Mouse (Mus musculus) hindbrain, postnatal 0 days (tissue): Measurements from ENCODE around the gene Ltbp2. TPM values are rescaled to one million over a fixed set of nuclear protein-coding genes. Genes with fewer than 3 reads are reported as not detected.

Experiments used
- ATAC-seq: fragments of 200-750 bp; cut with Nextera tagmentation; 2 replicates; pipeline ENCODE4 v1.8.0; 2017; ENCODE audit warnings: mild to moderate bottlenecking, moderate TSS enrichment, moderate library complexity
- DNase-seq: peaks from one replicate; pipeline ENCODE4 v3.0.0-alpha.2; 2015; ENCODE audit warnings: low spot score
- H3K27ac ChIP-seq: fragments of 300-500 bp; sonication (generic); 2 replicates; pipeline ENCODE4 v1.5.1; 2014; ENCODE audit warnings: mild to moderate bottlenecking
- H3K27me3 ChIP-seq: fragments of 300-500 bp; sonication (generic); 2 replicates; pipeline ENCODE4 v1.6.1; 2014; ENCODE audit warnings: low read length, mixed read lengths; ENCODE audit not compliant: insufficient read depth
- H3K36me3 ChIP-seq: fragments of 300-500 bp; sonication (generic); 2 replicates; pipeline ENCODE4 v1.6.1; 2014; ENCODE audit warnings: low read length, mixed read lengths; ENCODE audit not compliant: insufficient read depth
- H3K4me1 ChIP-seq: fragments of 300-500 bp; sonication (generic); 2 replicates; pipeline ENCODE4 v1.6.1; 2014; ENCODE audit warnings: antibody characterized with exemption, low read length, mixed read lengths; ENCODE audit not compliant: insufficient read depth
- H3K4me2 ChIP-seq: fragments of 300-500 bp; sonication (generic); 2 replicates; pipeline ENCODE4 v1.6.1; 2014; ENCODE audit warnings: low read depth, mild to moderate bottlenecking, low read length, moderate library complexity, mixed read lengths
- H3K4me3 ChIP-seq: fragments of 300-500 bp; sonication (generic); 2 replicates; pipeline ENCODE4 v1.5.1; 2014; ENCODE audit warnings: low read length
- H3K9ac ChIP-seq: fragments of 300-500 bp; sonication (generic); replicated peaks from 2 replicates; pipeline ENCODE4 v1.6.1; 2014; ENCODE audit warnings: mild to moderate bottlenecking, low read length, moderate library complexity, mixed read lengths
- H3K9me3 ChIP-seq: fragments of 300-500 bp; sonication (generic); 2 replicates; pipeline ENCODE4 v1.6.1; 2016; ENCODE audit warnings: low read length, mixed read lengths
- CTCF ChIP-seq: IDR thresholded peaks from 2 replicates; pipeline ENCODE4 v1.5.1; 2016; ENCODE audit warnings: antibody characterized with exemption, control low read depth, low read depth
- WGBS: fragments of 180-500 bp; shearing (Covaris S2); extraction: QIAGEN DNeasy Blood & Tissue Kit; methylation state at CpG from one replicate; pipeline ENCODE4 v1.1.7; 2014; 5-methylcytosine and 5-hydroxymethylcytosine counted together
- polyA plus RNA-seq: library from polyadenylated mRNA; unstranded; fragments of >200 nt; fragmentation: Nextera tagmentation; extraction: Ambion mirVana; gene quantifications from 2 replicates; pipeline ENCODE4 v1.2.1, GENCODE M21; 2015
- total RNA-seq: library from RNA; depleted of rRNA; stranded (reverse); fragments of >200 nt; gene quantifications from 2 replicates; pipeline ENCODE4 v1.2.3, GENCODE M21; 2014

Gene Ltbp2
- total and polyA plus RNA-seq, 2 experiments from 2014 or later: 0.21 to 2.9 TPM

GRCm38 (mm10) chr12:84911640-84912039 lies 35.3 kb upstream of the Ltbp2 start:
- no peaks in the 10 kb centered on the region for H3K9me3 ChIP-seq
- 70% methylated on average over 2 of the region's 2 CpGs for WGBS
- H3K36me3 ChIP-seq: peaks cover 4% of the 10 kb centered on the region; the same call in 1 of the 2 replicates
- no peak overlapping the region for H3K27ac ChIP-seq
- ATAC-seq: no peak
- no peak overlapping the region for H3K9ac ChIP-seq
- 0 out of 2 replicates have a peak, but pooled peaks cover 7% of the 10 kb centered on the region for H3K4me1 ChIP-seq
- DNase-seq: no peak
- no peak overlapping the region for H3K4me3 ChIP-seq
- no peaks in the 10 kb centered on the region for H3K27me3 ChIP-seq
- no peak for TF ChIP-seq CTCF
- no peak overlapping the region for H3K4me2 ChIP-seq

- DNase-seq (no peak), ATAC-seq (no peak)
- Histone ChIP-seq H3K36me3 (no peaks in the 10 kb centered on the region), H3K9ac (no peak overlapping the region), H3K9me3 (no peaks in the 10 kb centered on the region), H3K4me1 (0 out of 2 replicates have a peak, but pooled peaks cover 7% of the 10 kb centered on the region), H3K27ac (no peak overlapping the region), H3K4me3 (no peak overlapping the region), H3K27me3 (no peaks in the 10 kb centered on the region), H3K4me2 (no peak overlapping the region)
- 79% methylated on average over 4 of the region's 4 CpGs for WGBS
- TF ChIP-seq CTCF: no peak
Observed at GRCm38 (mm10) chr12:84910066-84910465, 33.7 kb upstream of the Ltbp2 start.

- H3K4me3 ChIP-seq: no peak overlapping the region
- 0 out of 2 replicates have a peak, but pooled peaks have one; percentile 23 for TF ChIP-seq CTCF
- no peak overlapping the region for H3K4me2 ChIP-seq
- no peak overlapping the region for H3K9ac ChIP-seq
- DNase-seq: no peak
- 40% methylated on average over 10 of the region's 10 CpGs for WGBS
- H3K27ac ChIP-seq: 0 out of 2 replicates have a peak overlapping the region, but pooled peaks have one; percentile 34
- H3K9me3 ChIP-seq: no peaks in the 10 kb centered on the region
- no peaks in the 10 kb centered on the region for H3K27me3 ChIP-seq
- no peaks in the 10 kb centered on the region for H3K36me3 ChIP-seq
- 0 out of 2 replicates have a peak, but pooled peaks cover 2% of the 10 kb centered on the region for H3K4me1 ChIP-seq
- ATAC-seq: peak; percentile 89
Observed at GRCm38 (mm10) chr12:84907627-84908480, 31.5 kb upstream of the Ltbp2 start.

GRCm38 (mm10) chr12:84907024-84907626 lies 30.8 kb upstream of the Ltbp2 start:
- Histone ChIP-seq H3K36me3 (no peaks in the 10 kb centered on the region), H3K4me3 (no peak overlapping the region), H3K27ac (peak overlapping the region; percentile 56; the same call in 1 of the 2 replicates), H3K4me2 (no peak overlapping the region), H3K4me1 (no peaks in the 10 kb centered on the region), H3K9ac (no peak overlapping the region), H3K27me3 (no peaks in the 10 kb centered on the region), H3K9me3 (no peaks in the 10 kb centered on the region)
- peak; percentile 41 for ATAC-seq
- peak; percentile 86 for DNase-seq
- WGBS: 37% methylated on average over 12 of the region's 12 CpGs
- no peak for TF ChIP-seq CTCF

- Histone ChIP-seq H3K4me1 (no peaks in the 10 kb centered on the region), H3K4me3 (no peak overlapping the region), H3K9me3 (no peaks in the 10 kb centered on the region), H3K27ac (no peak overlapping the region), H3K36me3 (no peaks in the 10 kb centered on the region), H3K4me2 (no peak overlapping the region), H3K27me3 (no peaks in the 10 kb centered on the region), H3K9ac (no peak overlapping the region)
- DNase-seq (no peak), ATAC-seq (no peak)
- WGBS: 75% methylated on average over 7 of the region's 7 CpGs
- no peak for TF ChIP-seq CTCF
Observed at GRCm38 (mm10) chr12:84904399-84904798, 28.1 kb upstream of the Ltbp2 start.

- 71% methylated on average over 7 of the region's 7 CpGs for WGBS
- DNase-seq: no peak
Observed at GRCm38 (mm10) chr12:84900317-84900716, 24.0 kb upstream of the Ltbp2 start.

More at GRCm38 (mm10) chr12:84900317-84900716, 24.0 kb upstream of the Ltbp2 start:
- no peak for ATAC-seq
- H3K4me3 ChIP-seq: no peak overlapping the region
- no peak overlapping the region for H3K27ac ChIP-seq
- H3K4me2 ChIP-seq: no peak overlapping the region
- H3K9me3 ChIP-seq: no peaks in the 10 kb centered on the region
- no peaks in the 10 kb centered on the region for H3K36me3 ChIP-seq
- H3K27me3 ChIP-seq: no peaks in the 10 kb centered on the region
- TF ChIP-seq CTCF: no peak
- no peaks in the 10 kb centered on the region for H3K4me1 ChIP-seq
- no peak overlapping the region for H3K9ac ChIP-seq
